Mouse (Mus musculus): Measurements from ENCODE around the gene Gm15737.

The Gm15737 gene

GRCm38 (mm10) chr6:92875340-92875739 is 6.2 kb downstream of the Gm15737 start:
- DNase-seq (ENCODE audit: low read depth, low spot score), result no peak

DNA sequence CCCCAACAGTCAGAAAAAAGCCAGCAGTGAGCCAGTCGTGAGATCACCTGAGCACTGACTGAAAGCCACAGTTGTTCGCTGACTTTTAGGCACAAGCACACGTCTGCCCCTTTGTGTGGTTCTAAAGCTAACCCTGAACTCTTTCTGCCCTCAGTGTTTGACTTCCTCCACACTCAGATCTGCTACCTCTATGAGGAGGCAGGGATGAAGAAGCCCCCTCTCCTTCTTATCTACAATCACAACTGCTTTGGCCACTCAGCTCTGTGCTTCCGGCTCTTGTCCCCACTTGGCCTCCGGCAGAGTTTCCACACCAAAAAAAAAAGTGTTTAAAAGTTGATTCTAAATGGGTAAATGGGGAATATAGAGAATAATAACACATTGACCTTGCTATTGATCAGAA is 7.0 kb downstream of the Gm15737 start:
- DNase-seq (ENCODE audit: low read depth, low spot score), result no peak

- no peak for DNase-seq (ENCODE audit: low read depth, low spot score)
Observed at GRCm38 (mm10) chr6:92877236-92877635, 8.1 kb downstream of the Gm15737 start.

DNA sequence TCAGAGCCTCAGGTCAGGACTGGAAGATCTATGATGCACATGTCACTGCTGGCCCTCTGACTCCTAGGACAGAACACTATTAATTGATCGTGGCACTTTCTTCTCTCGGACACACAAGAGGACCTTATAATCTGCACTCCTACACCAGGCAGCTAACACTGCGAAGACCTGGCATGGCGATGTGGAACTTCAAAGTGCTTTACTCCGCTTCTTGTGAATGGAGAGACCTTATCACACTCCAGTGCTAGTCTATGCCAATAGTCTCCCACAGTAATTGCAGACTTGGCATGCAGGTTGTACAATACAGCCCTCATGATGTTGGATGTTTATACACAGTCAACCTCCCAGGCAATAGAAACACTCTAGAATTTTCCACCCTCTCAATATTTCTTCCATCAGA is 9.6 kb downstream of the Gm15737 start:
- no peak for DNase-seq (ENCODE audit: low read depth, low spot score)

- no peak for DNase-seq (ENCODE audit: low read depth, low spot score)
Observed at GRCm38 (mm10) chr6:92879700-92880265, 10.6 kb downstream of the Gm15737 start.

GRCm38 (mm10) chr6:92882446-92882845 is 13.3 kb downstream of the Gm15737 start:
- DNase-seq (ENCODE audit: low read depth, low spot score), result no peak

DNA sequence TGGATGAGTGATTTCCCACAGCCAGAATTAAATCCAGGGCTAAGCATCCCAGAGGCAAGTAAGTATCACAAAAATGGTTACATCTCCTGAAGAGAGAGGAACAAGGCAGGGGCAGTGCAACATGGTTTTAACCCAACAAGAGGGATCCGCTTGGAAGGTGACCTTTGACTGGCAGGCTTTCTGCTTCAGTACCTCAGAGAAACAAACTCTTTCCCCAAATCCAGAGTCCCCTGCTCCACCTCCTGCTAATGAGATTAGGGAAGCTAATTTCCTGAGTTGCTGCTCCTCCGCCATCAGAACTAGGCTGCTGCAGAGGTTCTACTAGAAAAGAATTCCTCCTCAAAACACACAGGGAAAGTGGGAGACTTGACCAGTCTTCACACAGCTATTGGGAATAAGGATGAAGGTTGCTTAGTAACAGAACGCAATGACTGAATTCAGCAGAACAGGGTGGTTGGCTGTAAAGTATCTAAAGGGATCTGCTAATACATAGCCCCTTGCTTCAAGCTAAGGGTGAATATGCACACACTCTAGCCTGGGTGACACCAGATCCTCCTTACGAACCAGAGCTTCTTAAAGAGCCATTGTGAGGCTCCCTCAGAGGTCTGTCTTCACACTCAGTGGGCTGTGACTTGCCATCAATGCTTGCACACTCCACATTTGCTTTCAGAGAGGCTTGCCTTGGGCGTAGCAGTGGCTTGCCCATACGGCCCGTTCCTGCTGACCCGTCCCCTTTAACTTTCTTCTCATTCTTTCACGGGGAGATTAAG is 14.2 kb downstream of the Gm15737 start:
- no peak for DNase-seq (ENCODE audit: low read depth, low spot score)

- no peak for DNase-seq (ENCODE audit: low read depth, low spot score)
Observed at GRCm38 (mm10) chr6:92891535-92891934, 22.4 kb downstream of the Gm15737 start.

- no peak for DNase-seq (ENCODE audit: low read depth, low spot score)
Observed at GRCm38 (mm10) chr6:92904037-92904436, 34.9 kb downstream of the Gm15737 start.

- no peak for DNase-seq (ENCODE audit: low read depth, low spot score)
Observed at GRCm38 (mm10) chr6:92904491-92904890, 35.3 kb downstream of the Gm15737 start.

GRCm38 (mm10) chr6:92905922-92906321 is 36.8 kb downstream of the Gm15737 start:
- no peak for DNase-seq (ENCODE audit: low read depth, low spot score)

GRCm38 (mm10) chr6:92909361-92909760 is 40.2 kb downstream of the Gm15737 start:
- no peak for DNase-seq (ENCODE audit: low read depth, low spot score)

GRCm38 (mm10) chr6:92910611-92911010 is 41.5 kb downstream of the Gm15737 start:
- no peak for DNase-seq (ENCODE audit: low read depth, low spot score)

DNA sequence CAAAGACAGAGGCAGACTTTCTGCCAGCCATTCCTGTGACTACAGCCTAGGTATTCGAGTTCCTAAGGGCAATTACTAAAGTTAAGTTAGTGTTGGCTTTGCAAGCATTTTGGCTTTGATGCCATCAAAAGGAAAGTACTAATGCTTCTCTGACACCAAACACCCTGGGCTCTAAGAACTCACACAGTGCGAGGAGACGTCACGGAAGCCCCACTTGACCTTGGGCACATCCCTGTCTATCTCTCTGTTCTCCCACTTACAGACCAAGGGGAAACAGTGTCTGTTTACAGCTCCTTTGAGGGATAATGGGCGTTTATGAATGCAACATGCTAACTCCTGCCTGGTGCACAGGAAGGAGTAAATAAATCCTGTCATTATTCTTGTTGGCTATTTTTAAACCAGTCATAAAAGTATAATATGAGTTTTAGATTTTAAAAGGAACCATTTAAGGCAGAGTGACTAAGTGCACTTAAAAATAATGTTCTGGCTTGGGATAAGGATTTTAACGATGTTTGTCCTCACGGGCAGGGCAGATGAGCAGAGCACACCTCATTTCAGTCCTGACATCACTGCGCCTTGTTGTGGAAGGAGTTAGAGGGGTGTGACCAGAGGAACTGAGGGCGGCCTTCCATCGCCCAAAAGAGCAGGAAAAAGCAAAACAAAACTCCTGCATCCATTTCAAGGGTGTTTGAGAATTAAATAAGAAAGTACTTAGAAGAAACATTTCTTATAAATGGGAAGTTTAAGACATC is 52.0 kb downstream of the Gm15737 start:
- DNase-seq (ENCODE audit: low read depth, low spot score), result no peak

DNA sequence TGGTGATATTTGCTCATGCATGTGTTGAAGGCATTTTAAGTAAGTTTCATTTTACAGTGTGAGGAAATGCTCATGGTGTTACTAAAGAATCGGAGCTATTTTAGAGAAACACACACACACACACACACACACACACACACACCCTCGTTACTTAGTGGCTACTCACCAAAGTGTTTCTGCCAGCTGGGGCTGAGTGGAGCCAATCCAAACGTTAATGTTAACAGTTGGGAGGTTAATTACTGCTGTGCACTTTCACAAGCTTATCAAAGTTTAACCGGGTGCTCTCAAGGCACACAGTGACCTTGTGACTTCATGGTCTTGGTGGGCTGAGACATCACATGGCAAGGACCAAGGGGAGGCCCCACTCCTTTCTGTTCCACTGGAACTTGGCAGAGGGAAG is 52.7 kb downstream of the Gm15737 start:
- DNase-seq (ENCODE audit: low read depth, low spot score), result no peak

GRCm38 (mm10) chr6:92924536-92924935 is 55.4 kb downstream of the Gm15737 start:
- no peak for DNase-seq (ENCODE audit: low read depth, low spot score)

DNA sequence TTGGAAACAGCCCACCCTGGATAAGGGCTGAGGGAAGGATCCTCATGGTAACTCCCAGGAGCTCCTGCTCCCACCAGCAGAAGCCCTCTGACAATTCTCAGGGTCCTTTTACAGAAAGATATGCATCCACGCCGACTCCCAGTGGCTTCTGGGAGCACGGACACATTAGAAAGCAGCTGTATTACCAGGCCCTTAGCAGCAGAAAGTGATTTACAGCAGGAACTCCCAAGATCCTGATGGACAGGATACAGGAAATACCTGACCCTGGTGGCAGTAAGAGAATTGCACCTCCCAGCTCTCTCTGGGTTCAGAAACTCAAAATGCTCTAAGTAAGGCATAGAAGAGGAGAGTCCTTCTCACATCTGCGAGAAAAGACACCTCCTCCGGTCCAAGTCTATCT is 59.1 kb downstream of the Gm15737 start:
- DNase-seq (ENCODE audit: low read depth, low spot score), result no peak
